Mouse (Mus musculus) lung, postnatal 0 days (tissue): ENCODE measurements around the gene Styxl1.

Source experiments
- CTCF ChIP-seq: IDR thresholded peaks from 2 replicates; pipeline ENCODE4 v1.5.1; 2016; ENCODE audit warnings: antibody characterized with exemption, mild to moderate bottlenecking
- EP300 ChIP-seq: IDR thresholded peaks from 2 replicates; pipeline ENCODE4 v1.6.1; 2016; ENCODE audit warnings: antibody characterized with exemption, mild to moderate bottlenecking, control low read depth

GRCm38 (mm10) chr5:135715624-135716023 is 62.6 kb downstream of the Styxl1 start:
- TF ChIP-seq EP300 (no peak), CTCF (peak; percentile 53)
